Mouse (Mus musculus): ENCODE results near the gene Hagh. TPM values are rescaled to one million over a fixed set of nuclear protein-coding genes. Genes with fewer than 3 reads are reported as not detected.
A peak's percentile ranks its signal among the peaks of the same experiment; 100 is the strongest.

The Hagh gene
- 52.3 and 53.4 TPM in 2 replicates for polyA plus RNA-seq (2015; fragmentation: Nextera tagmentation; extraction: Ambion mirVana)

- H3K9ac ChIP-seq = no peak within 1 kb of the TSS
- WGBS = 66% methylated on average over 8 of the region's 8 CpGs
- no peaks in the 10 kb centered on the region for H3K4me1 ChIP-seq
- H3K4me3 ChIP-seq (replicated peaks) = no peak within 1 kb of the TSS
- no peak within 1 kb of the TSS for H3K4me2 ChIP-seq
- no peaks in the 10 kb centered on the region for H3K36me3 ChIP-seq
- peaks cover 18% of the 10 kb centered on the region for H3K27me3 ChIP-seq
- H3K9me3 ChIP-seq (replicated peaks) = no peaks in the 10 kb centered on the region
- H3K27ac ChIP-seq = no peak within 1 kb of the TSS
- no peak for ATAC-seq (replicated peaks; ENCODE audit: low FRiP score)
Observed at GRCm38 (mm10) chr17:24839842-24840241, at the start of gene Hagh. Gene Hagh, plus strand, starts transcription at chr17:24840143.

- Histone ChIP-seq H3K4me1 (0 out of 2 replicates have a peak, but pooled peaks cover 3% of the 10 kb centered on the region), H3K4me2 (no peak overlapping the region), H3K9me3 (replicated peaks) (no peaks in the 10 kb centered on the region), H3K27me3 (no peaks in the 10 kb centered on the region), H3K27ac (no peak overlapping the region), H3K36me3 (no peaks in the 10 kb centered on the region), H3K4me3 (replicated peaks) (no peak overlapping the region), H3K9ac (no peak overlapping the region)
- no peak for ATAC-seq (replicated peaks; ENCODE audit: low FRiP score)
- 17% methylated on average over 8 of the region's 8 CpGs for WGBS
Observed at GRCm38 (mm10) chr17:24792190-24792589, 47.8 kb upstream of the Hagh start.

GRCm38 (mm10) chr17:24794791-24795190, 45.2 kb upstream of the Hagh start:
- ATAC-seq (replicated peaks; ENCODE audit: low FRiP score) = no peak
- H3K27ac ChIP-seq = no peak overlapping the region
- 43% methylated on average over 12 of the region's 12 CpGs for WGBS

GRCm38 (mm10) chr17:24796969-24797368, 43.0 kb upstream of the Hagh start:
- WGBS = 86% methylated on average over 3 of the region's 3 CpGs

More at GRCm38 (mm10) chr17:24794791-24795190, 45.2 kb upstream of the Hagh start:
- H3K4me2 ChIP-seq = no peak overlapping the region
- 0 out of 2 replicates have a peak, but pooled peaks cover 6% of the 10 kb centered on the region for H3K4me1 ChIP-seq
- peaks cover 4% of the 10 kb centered on the region; the same call in 1 of the 2 replicates for H3K27me3 ChIP-seq
- no peak overlapping the region for H3K9ac ChIP-seq
- H3K9me3 ChIP-seq (replicated peaks) = no peaks in the 10 kb centered on the region
- no peaks in the 10 kb centered on the region for H3K36me3 ChIP-seq
- H3K4me3 ChIP-seq (replicated peaks) = no peak overlapping the region

GRCm38 (mm10) chr17:24798229-24798628, 41.7 kb upstream of the Hagh start:
- H3K4me1 ChIP-seq = 0 out of 2 replicates have a peak, but pooled peaks cover 3% of the 10 kb centered on the region
- no peaks in the 10 kb centered on the region for H3K9me3 ChIP-seq (replicated peaks)
- H3K27me3 ChIP-seq = peaks cover 4% of the 10 kb centered on the region; the same call in 1 of the 2 replicates
- no peak overlapping the region for H3K4me3 ChIP-seq (replicated peaks)
- H3K4me2 ChIP-seq = no peak overlapping the region
- no peak for ATAC-seq (replicated peaks; ENCODE audit: low FRiP score)
- no peak overlapping the region for H3K27ac ChIP-seq
- no peaks in the 10 kb centered on the region for H3K36me3 ChIP-seq
- 50% methylated on average over 9 of the region's 9 CpGs for WGBS
- no peak overlapping the region for H3K9ac ChIP-seq

More at GRCm38 (mm10) chr17:24796969-24797368, 43.0 kb upstream of the Hagh start:
- H3K27ac ChIP-seq = no peak overlapping the region
- no peak for ATAC-seq (replicated peaks; ENCODE audit: low FRiP score)
- no peak overlapping the region for H3K4me3 ChIP-seq (replicated peaks)
- H3K27me3 ChIP-seq = peaks cover 4% of the 10 kb centered on the region; the same call in 1 of the 2 replicates
- H3K4me2 ChIP-seq = no peak overlapping the region
- H3K9ac ChIP-seq = no peak overlapping the region
- H3K36me3 ChIP-seq = no peaks in the 10 kb centered on the region
- H3K4me1 ChIP-seq = 0 out of 2 replicates have a peak, but pooled peaks cover 6% of the 10 kb centered on the region
- H3K9me3 ChIP-seq (replicated peaks) = no peaks in the 10 kb centered on the region

GRCm38 (mm10) chr17:24799476-24799875, 40.5 kb upstream of the Hagh start:
- Histone ChIP-seq H3K4me2 (no peak overlapping the region), H3K9ac (no peak overlapping the region), H3K4me1 (peaks cover 9% of the 10 kb centered on the region; the same call in 1 of the 2 replicates), H3K27ac (no peak overlapping the region), H3K4me3 (replicated peaks) (no peak overlapping the region), H3K27me3 (peaks cover 12% of the 10 kb centered on the region), H3K9me3 (replicated peaks) (no peaks in the 10 kb centered on the region), H3K36me3 (no peaks in the 10 kb centered on the region)
- ATAC-seq (replicated peaks; ENCODE audit: low FRiP score) = no peak
- 90% methylated on average over 4 of the region's 4 CpGs for WGBS

- Histone ChIP-seq H3K36me3 (no peaks in the 10 kb centered on the region), H3K9me3 (replicated peaks) (no peaks in the 10 kb centered on the region), H3K4me2 (no peak overlapping the region), H3K4me1 (peaks cover 11% of the 10 kb centered on the region; the same call in 1 of the 2 replicates), H3K27me3 (peaks cover 21% of the 10 kb centered on the region), H3K9ac (no peak overlapping the region), H3K4me3 (replicated peaks) (no peak overlapping the region), H3K27ac (no peak overlapping the region)
- whole genome bisulfite sequencing = 60% methylated on average over 3 of the region's 3 CpGs
- ATAC-seq (replicated peaks; ENCODE audit: low FRiP score) = no peak
Observed at GRCm38 (mm10) chr17:24800524-24800923, 39.4 kb upstream of the Hagh start.

- Histone ChIP-seq H3K36me3 (no peaks in the 10 kb centered on the region), H3K4me1 (peaks cover 9% of the 10 kb centered on the region; the same call in 1 of the 2 replicates), H3K27me3 (peaks cover 40% of the 10 kb centered on the region), H3K4me2 (peak within 1 kb of the TSS; percentile 96), H3K9me3 (replicated peaks) (no peaks in the 10 kb centered on the region), H3K9ac (peak within 1 kb of the TSS; percentile 54), H3K27ac (no peak within 1 kb of the TSS), H3K4me3 (replicated peaks) (peak within 1 kb of the TSS; percentile 74)
- ATAC-seq (replicated peaks; ENCODE audit: low FRiP score) = peak; percentile 93
- WGBS = under 1% methylated on average over 60 of the region's 71 CpGs
Observed at GRCm38 (mm10) chr17:24803952-24804951, 35.7 kb upstream of the Hagh start, which contains the start of gene Meiob. Gene Meiob, plus strand, starts transcription at chr17:24804289.

- H3K9ac ChIP-seq = no peak overlapping the region
- no peaks in the 10 kb centered on the region for H3K36me3 ChIP-seq
- no peak overlapping the region for H3K27ac ChIP-seq
- no peak overlapping the region for H3K4me3 ChIP-seq (replicated peaks)
- no peak for ATAC-seq (replicated peaks; ENCODE audit: low FRiP score)
- H3K27me3 ChIP-seq = peaks cover 16% of the 10 kb centered on the region; the same call in 1 of the 2 replicates
- H3K4me2 ChIP-seq = no peak overlapping the region
- 76% methylated on average over 3 of the region's 3 CpGs for WGBS
- no peaks in the 10 kb centered on the region for H3K4me1 ChIP-seq
- no peaks in the 10 kb centered on the region for H3K9me3 ChIP-seq (replicated peaks)
Observed at GRCm38 (mm10) chr17:24811211-24811610, 28.7 kb upstream of the Hagh start.

GRCm38 (mm10) chr17:24812215-24812614, 27.7 kb upstream of the Hagh start:
- Histone ChIP-seq H3K27ac (no peak overlapping the region), H3K9ac (no peak overlapping the region), H3K9me3 (replicated peaks) (no peaks in the 10 kb centered on the region), H3K4me2 (no peak overlapping the region), H3K4me3 (replicated peaks) (no peak overlapping the region), H3K36me3 (no peaks in the 10 kb centered on the region), H3K4me1 (no peaks in the 10 kb centered on the region), H3K27me3 (peaks cover 9% of the 10 kb centered on the region; the same call in 1 of the 2 replicates)
- WGBS = 27% methylated on average over 2 of the region's 2 CpGs
- ATAC-seq (replicated peaks; ENCODE audit: low FRiP score) = no peak

GRCm38 (mm10) chr17:24815256-24815655, 24.7 kb upstream of the Hagh start:
- Histone ChIP-seq H3K4me3 (replicated peaks) (no peak overlapping the region), H3K36me3 (no peaks in the 10 kb centered on the region), H3K4me2 (no peak overlapping the region), H3K27me3 (no peaks in the 10 kb centered on the region), H3K27ac (no peak overlapping the region), H3K9me3 (replicated peaks) (no peaks in the 10 kb centered on the region), H3K4me1 (no peaks in the 10 kb centered on the region), H3K9ac (no peak overlapping the region)
- ATAC-seq (replicated peaks; ENCODE audit: low FRiP score) = no peak
- 84% methylated on average over 5 of the region's 5 CpGs for WGBS

GRCm38 (mm10) chr17:24817503-24817902, 22.4 kb upstream of the Hagh start:
- no peaks in the 10 kb centered on the region for H3K36me3 ChIP-seq
- H3K4me2 ChIP-seq = no peak overlapping the region
- H3K9me3 ChIP-seq (replicated peaks) = no peaks in the 10 kb centered on the region
- 43% methylated on average over 1 of the region's 1 CpGs for WGBS
- ATAC-seq (replicated peaks; ENCODE audit: low FRiP score) = no peak
- H3K27me3 ChIP-seq = peaks cover 11% of the 10 kb centered on the region
- no peaks in the 10 kb centered on the region for H3K4me1 ChIP-seq
- no peak overlapping the region for H3K9ac ChIP-seq
- no peak overlapping the region for H3K27ac ChIP-seq
- H3K4me3 ChIP-seq (replicated peaks) = no peak overlapping the region
